Mouse (Mus musculus): Measurements from ENCODE around the gene Thbs3.
A peak's percentile ranks its signal among the peaks of the same experiment; 100 is the strongest.

Gene Thbs3

GRCm38 (mm10) chr3:89251365-89251895 is 36.5 kb downstream of the Thbs3 start:
- DNase-seq (ENCODE audit: low spot score in 2 of 2), result no peak

DNA sequence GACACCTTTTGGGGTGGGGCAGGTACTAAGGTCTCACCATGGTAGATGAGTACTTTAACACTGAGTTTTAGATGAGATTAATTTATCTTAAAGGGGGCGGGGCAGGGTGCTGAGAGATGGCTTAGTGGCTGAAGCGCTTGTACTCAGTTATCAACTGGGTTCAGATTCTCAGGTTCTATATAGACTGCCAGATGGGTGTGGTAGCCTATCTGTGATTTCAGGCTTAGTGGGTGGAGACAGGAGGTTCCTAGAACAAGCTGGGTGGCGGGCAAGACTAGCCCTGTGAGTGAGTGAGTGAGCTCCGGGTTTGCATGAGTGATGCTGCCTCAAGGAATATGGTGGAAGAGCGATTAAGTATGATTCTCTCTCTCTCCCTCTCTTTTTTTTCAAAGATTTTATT is 40.0 kb downstream of the Thbs3 start:
- DNase-seq (ENCODE audit: low spot score in 2 of 2), result no peak

DNA sequence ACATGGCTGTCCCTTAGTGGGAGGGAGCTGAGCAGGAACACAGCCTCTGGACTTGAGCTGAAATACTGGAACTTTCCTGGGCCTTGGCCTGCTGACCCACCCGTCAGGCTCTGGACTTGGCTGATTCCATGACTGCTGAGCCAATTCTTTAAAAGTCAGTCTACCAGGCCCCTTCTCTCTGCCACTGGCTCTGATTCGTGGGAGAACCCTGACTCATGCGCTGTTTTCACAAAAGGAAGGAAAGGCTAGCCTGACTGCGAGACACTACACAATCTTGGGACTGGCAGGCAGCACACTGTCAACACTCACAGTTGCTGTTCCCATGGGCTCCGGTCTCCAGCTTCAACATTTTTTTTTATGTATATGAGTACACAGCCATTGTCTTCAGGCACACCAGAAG is 41.2 kb downstream of the Thbs3 start:
- DNase-seq (ENCODE audit: low spot score in 2 of 2), result no peak

- no peak for DNase-seq (ENCODE audit: low spot score in 2 of 2)
Measured at GRCm38 (mm10) chr3:89259076-89259475, 44.1 kb downstream of the Thbs3 start, which contains the start of gene Dpm3. Gene Dpm3 (plus strand): TSS chr3:89259358.

DNA sequence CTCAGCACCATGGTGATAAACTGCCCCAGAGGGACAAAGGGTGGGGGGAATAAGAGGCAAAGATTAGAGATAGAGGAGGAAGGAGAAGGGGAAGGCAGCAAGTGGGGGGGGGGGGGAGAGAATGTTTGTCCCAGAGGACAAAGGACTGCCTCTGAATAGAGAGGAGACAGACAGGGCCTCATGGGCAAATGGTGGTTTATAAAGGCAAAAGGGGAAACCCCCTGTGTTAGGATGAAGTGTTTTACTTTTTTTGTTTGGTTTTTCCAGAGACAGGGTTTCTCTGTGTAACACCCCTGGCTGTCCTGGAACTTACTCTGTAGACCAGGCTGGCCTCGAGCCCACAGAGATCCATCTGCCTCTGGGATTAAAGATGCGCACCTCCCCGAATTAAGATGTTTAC is 45.2 kb downstream of the Thbs3 start:
- DNase-seq (ENCODE audit: low spot score in 2 of 2), result no peak

DNA sequence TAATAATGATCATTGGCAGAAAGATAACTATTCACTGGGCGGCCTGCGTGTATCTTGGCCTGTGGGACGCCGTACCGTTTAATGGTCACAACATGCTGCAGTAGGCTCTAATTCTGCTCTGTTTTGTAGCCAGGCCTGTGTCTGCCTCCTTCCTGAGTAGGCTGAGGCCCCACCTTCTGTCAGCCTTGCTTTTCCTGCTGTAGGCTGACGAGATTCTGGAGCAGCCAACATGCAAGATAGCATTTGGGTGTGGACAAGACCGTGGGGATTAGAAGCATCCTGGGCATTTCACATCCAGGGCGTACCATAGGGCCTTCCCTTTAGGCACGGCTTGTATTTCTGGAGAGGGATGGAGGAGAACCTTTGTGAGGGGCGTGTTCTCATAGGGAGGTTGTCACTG is 47.4 kb downstream of the Thbs3 start:
- no peak for DNase-seq (ENCODE audit: low spot score in 2 of 2)

DNA sequence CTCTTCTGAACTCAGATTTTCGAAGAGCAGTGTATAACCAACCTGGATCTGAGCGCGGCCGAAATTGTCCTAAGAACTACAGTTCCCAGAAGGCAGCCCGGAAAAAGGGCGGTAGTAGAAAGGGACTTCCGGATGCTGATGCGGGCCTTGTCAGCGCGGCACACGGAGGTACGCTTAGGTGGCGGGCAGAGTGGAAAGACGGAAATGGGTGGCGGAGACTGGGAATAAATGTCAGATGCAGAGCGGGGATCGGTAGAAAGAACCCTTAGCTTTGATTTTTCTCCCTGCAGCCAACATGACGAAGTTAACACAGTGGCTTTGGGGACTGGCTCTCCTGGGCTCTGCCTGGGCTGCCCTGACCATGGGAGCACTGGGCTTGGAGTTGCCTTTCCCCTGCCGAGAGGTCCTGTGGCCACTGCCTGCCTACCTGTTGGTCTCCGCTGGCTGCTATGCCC is 51.5 kb downstream of the Thbs3 start:
- peak; percentile 74 to 80 for DNase-seq (ENCODE audit: low spot score in 2 of 2)

DNA sequence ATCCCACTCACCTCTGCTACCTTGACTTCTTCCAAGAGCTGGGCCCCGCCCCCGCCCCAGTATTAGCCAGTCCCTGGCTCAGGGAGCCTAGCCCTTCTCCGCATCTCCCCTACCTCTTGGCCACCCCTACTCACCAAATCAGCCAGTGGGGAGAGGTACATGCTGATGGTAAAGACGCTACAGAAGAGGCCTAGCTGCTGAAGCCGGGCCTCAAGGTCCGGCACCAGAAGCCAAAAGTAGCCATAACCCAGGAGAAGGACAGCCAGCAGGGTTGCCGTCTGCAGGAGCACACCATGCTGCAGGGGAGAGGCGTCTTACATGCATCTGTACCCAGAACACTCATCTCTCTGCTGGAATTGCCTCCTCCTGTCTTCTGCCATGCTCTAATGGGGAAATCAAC is 53.9 kb downstream of the Thbs3 start:
- no peak for DNase-seq (ENCODE audit: low spot score in 2 of 2)

DNA sequence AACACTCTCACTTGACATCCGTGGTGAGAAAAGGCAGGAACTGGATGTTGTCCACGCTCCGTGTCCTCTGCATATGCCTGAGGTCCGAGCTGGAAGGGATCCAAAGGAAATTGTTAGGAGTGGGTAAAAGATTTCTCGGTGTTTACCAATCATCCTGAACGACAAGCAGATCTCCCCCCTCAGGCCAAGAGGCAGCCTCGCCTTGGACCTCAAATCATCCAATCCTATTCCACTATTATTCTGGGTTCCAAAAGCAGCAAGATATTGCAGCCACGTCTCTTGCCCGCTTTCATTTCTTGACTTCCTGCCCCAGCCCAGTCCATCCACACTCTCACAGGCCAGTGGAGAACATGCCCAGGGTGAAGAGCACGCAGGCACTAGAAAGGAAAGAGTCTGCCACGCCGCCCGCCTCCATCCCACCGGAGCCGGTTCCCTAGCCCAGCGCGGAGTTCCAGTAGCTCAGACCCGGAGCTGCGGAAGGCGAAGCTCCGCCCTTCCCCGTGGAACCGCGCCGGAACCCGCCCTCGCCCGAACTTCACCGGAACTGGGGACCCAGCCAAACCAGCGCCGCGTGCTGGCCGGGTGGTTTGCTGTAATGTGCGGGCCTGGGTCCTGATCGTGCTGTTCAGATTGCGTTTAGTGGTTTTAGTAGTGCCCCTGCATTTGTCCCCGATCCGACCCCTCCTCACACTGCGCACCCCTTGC is 55.2 kb downstream of the Thbs3 start, which contains the start of gene Slc50a1:
TSS of gene Slc50a1 (minus strand) at position 520 of the 705 bp plus-strand sequence.
- peak; percentile 79 to 88 for DNase-seq (ENCODE audit: low spot score in 2 of 2)

GRCm38 (mm10) chr3:89270891-89271290 is 55.9 kb downstream of the Thbs3 start:
- DNase-seq (ENCODE audit: low spot score in 2 of 2), result peak; percentile 36 to 59

- no peak for DNase-seq (ENCODE audit: low spot score in 2 of 2)
Measured at GRCm38 (mm10) chr3:89271760-89272159, 56.8 kb downstream of the Thbs3 start.

DNA sequence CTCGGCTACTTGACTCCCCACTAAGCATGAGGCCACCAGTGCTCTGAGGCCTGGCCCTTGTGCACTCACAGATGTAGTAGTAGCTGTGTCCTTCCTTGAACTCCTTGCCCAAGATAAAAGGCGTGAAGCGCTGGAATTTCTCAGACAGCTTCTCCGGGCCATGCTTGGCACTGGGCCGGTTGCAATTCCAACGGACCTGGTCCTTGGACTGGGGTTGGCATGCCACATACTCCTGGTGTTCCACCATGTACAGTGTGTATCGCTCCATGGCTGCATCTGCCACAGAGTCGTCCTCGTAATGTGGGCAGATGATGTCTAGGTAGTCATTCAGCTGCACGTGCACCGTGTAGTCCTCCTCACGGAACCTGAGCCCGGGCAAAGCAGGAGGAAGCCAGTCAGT is 61.1 kb downstream of the Thbs3 start:
- DNase-seq (ENCODE audit: low spot score in 2 of 2), result no peak

All from urinary bladder, postnatal 36 days (tissue).